Mouse (Mus musculus) kidney, embryonic 15.5 days (tissue): Measurements from ENCODE around the gene Pla2r1. TPM values are rescaled to one million over a fixed set of nuclear protein-coding genes. Genes with fewer than 3 reads are reported as not detected.

Source experiments
- ATAC-seq: fragments of 200-750 bp; cut with Nextera tagmentation; replicated peaks from 2 replicates; pipeline ENCODE4 v1.8.0; 2017; ENCODE audit warnings: moderate TSS enrichment; ENCODE audit not compliant: low FRiP score
- H3K27ac ChIP-seq: fragments of 300-500 bp; sonication (generic); 2 replicates; pipeline ENCODE4 v1.5.1; 2015; ENCODE audit warnings: mild to moderate bottlenecking, inconsistent platforms
- H3K27me3 ChIP-seq: fragments of 300-500 bp; sonication (generic); 2 replicates; pipeline ENCODE4 v1.6.1; 2015; ENCODE audit warnings: inconsistent platforms
- H3K36me3 ChIP-seq: fragments of 300-500 bp; sonication (generic); 2 replicates; pipeline ENCODE4 v1.6.1; 2015; ENCODE audit warnings: inconsistent platforms
- H3K4me1 ChIP-seq: fragments of 300-500 bp; sonication (generic); 2 replicates; pipeline ENCODE4 v1.6.1; 2015; ENCODE audit warnings: inconsistent platforms
- H3K4me2 ChIP-seq: fragments of 300-500 bp; sonication (generic); 2 replicates; pipeline ENCODE4 v1.6.1; 2015; ENCODE audit warnings: moderate library complexity, mild to moderate bottlenecking, inconsistent platforms
- H3K4me3 ChIP-seq: fragments of 300-500 bp; sonication (generic); replicated peaks from 2 replicates; pipeline ENCODE4 v1.5.1; 2015; ENCODE audit warnings: mild to moderate bottlenecking, inconsistent platforms
- H3K9ac ChIP-seq: fragments of 300-500 bp; sonication (generic); 2 replicates; pipeline ENCODE4 v1.6.1; 2015; ENCODE audit warnings: mild to moderate bottlenecking, inconsistent platforms
- H3K9me3 ChIP-seq: fragments of 300-500 bp; sonication (generic); replicated peaks from 2 replicates; pipeline ENCODE4 v1.6.1; 2016; ENCODE audit warnings: inconsistent platforms
- WGBS: fragments of 180-500 bp; shearing (Covaris S2); methylation state at CpG from one replicate; pipeline ENCODE4 v1.1.7; 2015; ENCODE audit warnings: mixed read lengths; 5-methylcytosine and 5-hydroxymethylcytosine counted together
- polyA plus RNA-seq: library from polyadenylated mRNA; unstranded; fragments of >200 nt; fragmentation: Nextera tagmentation; extraction: Ambion mirVana; gene quantifications from 2 replicates; pipeline ENCODE4 v1.2.1, GENCODE M21; 2015

The Pla2r1 gene
- polyA plus RNA-seq, 1 experiment from 2014 or later = 4.0 TPM

GRCm38 (mm10) chr2:60418075-60418474, 135.0 kb downstream of the Pla2r1 start:
- ATAC-seq = peak; percentile 86
- Histone ChIP-seq H3K4me2 (no peak overlapping the region), H3K9ac (no peak overlapping the region), H3K36me3 (no peaks in the 10 kb centered on the region), H3K9me3 (no peaks in the 10 kb centered on the region), H3K27me3 (no peaks in the 10 kb centered on the region), H3K4me3 (no peak overlapping the region), H3K27ac (no peak overlapping the region), H3K4me1 (peaks cover 7% of the 10 kb centered on the region)
- WGBS = 10% methylated on average over 6 of the region's 6 CpGs

- 35% methylated on average over 8 of the region's 8 CpGs for WGBS
- no peak overlapping the region for H3K4me3 ChIP-seq
- 0 out of 2 replicates have a peak overlapping the region, but pooled peaks have one; percentile 32 for H3K27ac ChIP-seq
- no peaks in the 10 kb centered on the region for H3K27me3 ChIP-seq
- no peak overlapping the region for H3K9ac ChIP-seq
- ATAC-seq = peak; percentile 73
- H3K4me2 ChIP-seq = no peak overlapping the region
- no peaks in the 10 kb centered on the region for H3K36me3 ChIP-seq
- H3K9me3 ChIP-seq = no peaks in the 10 kb centered on the region
- H3K4me1 ChIP-seq = peaks cover 21% of the 10 kb centered on the region
Observed at GRCm38 (mm10) chr2:60414334-60414733, 138.8 kb downstream of the Pla2r1 start.

GRCm38 (mm10) chr2:60413006-60413650, 140.0 kb downstream of the Pla2r1 start:
- Histone ChIP-seq H3K36me3 (no peaks in the 10 kb centered on the region), H3K4me3 (no peak overlapping the region), H3K27ac (no peak overlapping the region), H3K9ac (no peak overlapping the region), H3K4me2 (no peak overlapping the region), H3K4me1 (peaks cover 26% of the 10 kb centered on the region), H3K27me3 (no peaks in the 10 kb centered on the region), H3K9me3 (no peaks in the 10 kb centered on the region)
- 72% methylated on average over 18 of the region's 18 CpGs for WGBS
- ATAC-seq = no peak

- Histone ChIP-seq H3K27me3 (no peaks in the 10 kb centered on the region), H3K4me1 (peaks cover 26% of the 10 kb centered on the region), H3K36me3 (no peaks in the 10 kb centered on the region), H3K9me3 (no peaks in the 10 kb centered on the region), H3K9ac (no peak overlapping the region), H3K4me3 (no peak overlapping the region), H3K4me2 (no peak overlapping the region), H3K27ac (no peak overlapping the region)
- ATAC-seq = no peak
- 85% methylated on average over 7 of the region's 7 CpGs for WGBS
Observed at GRCm38 (mm10) chr2:60411181-60411580, 141.9 kb downstream of the Pla2r1 start.

GRCm38 (mm10) chr2:60409989-60410763, 142.9 kb downstream of the Pla2r1 start:
- 52% methylated on average over 11 of the region's 11 CpGs for WGBS
- no peak overlapping the region; the same call in 1 of the 2 replicates for H3K27ac ChIP-seq
- H3K4me3 ChIP-seq = no peak overlapping the region
- no peak overlapping the region for H3K9ac ChIP-seq
- H3K4me1 ChIP-seq = peaks cover 26% of the 10 kb centered on the region
- H3K4me2 ChIP-seq = no peak overlapping the region
- no peaks in the 10 kb centered on the region for H3K36me3 ChIP-seq
- H3K27me3 ChIP-seq = no peaks in the 10 kb centered on the region
- H3K9me3 ChIP-seq = no peaks in the 10 kb centered on the region
- no peak for ATAC-seq

GRCm38 (mm10) chr2:60409194-60409593, 143.9 kb downstream of the Pla2r1 start:
- H3K4me3 ChIP-seq = no peak overlapping the region
- H3K27ac ChIP-seq = no peak overlapping the region
- H3K27me3 ChIP-seq = no peaks in the 10 kb centered on the region
- H3K9ac ChIP-seq = no peak overlapping the region
- H3K4me1 ChIP-seq = peaks cover 20% of the 10 kb centered on the region
- no peaks in the 10 kb centered on the region for H3K36me3 ChIP-seq
- no peak; the same call in 1 of the 2 replicates for ATAC-seq
- 23% methylated on average over 6 of the region's 6 CpGs for WGBS
- no peaks in the 10 kb centered on the region for H3K9me3 ChIP-seq
- no peak overlapping the region for H3K4me2 ChIP-seq

GRCm38 (mm10) chr2:60407387-60407786, 145.7 kb downstream of the Pla2r1 start:
- WGBS = 89% methylated on average over 2 of the region's 2 CpGs
- H3K9me3 ChIP-seq = no peaks in the 10 kb centered on the region
- H3K27me3 ChIP-seq = no peaks in the 10 kb centered on the region
- no peak overlapping the region for H3K9ac ChIP-seq
- H3K4me1 ChIP-seq = peaks cover 18% of the 10 kb centered on the region
- no peak for ATAC-seq
- no peak overlapping the region for H3K27ac ChIP-seq
- H3K36me3 ChIP-seq = no peaks in the 10 kb centered on the region
- H3K4me2 ChIP-seq = no peak overlapping the region
- no peak overlapping the region for H3K4me3 ChIP-seq

GRCm38 (mm10) chr2:60405431-60405830, 147.7 kb downstream of the Pla2r1 start:
- no peak overlapping the region for H3K4me3 ChIP-seq
- H3K9me3 ChIP-seq = no peaks in the 10 kb centered on the region
- H3K27me3 ChIP-seq = no peaks in the 10 kb centered on the region
- no peak overlapping the region for H3K27ac ChIP-seq
- WGBS = 91% methylated on average over 5 of the region's 5 CpGs
- peaks cover 14% of the 10 kb centered on the region for H3K4me1 ChIP-seq
- H3K4me2 ChIP-seq = no peak overlapping the region
- no peaks in the 10 kb centered on the region for H3K36me3 ChIP-seq
- ATAC-seq = no peak
- H3K9ac ChIP-seq = no peak overlapping the region

GRCm38 (mm10) chr2:60404763-60405162, 148.3 kb downstream of the Pla2r1 start:
- Histone ChIP-seq H3K27ac (no peak overlapping the region), H3K4me1 (peaks cover 7% of the 10 kb centered on the region), H3K9ac (no peak overlapping the region), H3K36me3 (no peaks in the 10 kb centered on the region), H3K4me2 (no peak overlapping the region), H3K4me3 (no peak overlapping the region), H3K9me3 (no peaks in the 10 kb centered on the region), H3K27me3 (no peaks in the 10 kb centered on the region)
- 93% methylated on average over 7 of the region's 7 CpGs for WGBS
- no peak for ATAC-seq

- Histone ChIP-seq H3K4me1 (no peaks in the 10 kb centered on the region), H3K9ac (no peak overlapping the region), H3K27me3 (no peaks in the 10 kb centered on the region), H3K27ac (no peak overlapping the region), H3K4me2 (no peak overlapping the region), H3K9me3 (peaks cover 5% of the 10 kb centered on the region; the same call in 1 of the 2 replicates), H3K36me3 (no peaks in the 10 kb centered on the region), H3K4me3 (no peak overlapping the region)
- WGBS = 73% methylated on average over 5 of the region's 5 CpGs
- no peak for ATAC-seq
Observed at GRCm38 (mm10) chr2:60401694-60402093, 151.4 kb downstream of the Pla2r1 start.

GRCm38 (mm10) chr2:60393786-60394185, 159.3 kb downstream of the Pla2r1 start:
- ATAC-seq = no peak
- H3K27me3 ChIP-seq = no peaks in the 10 kb centered on the region
- H3K4me1 ChIP-seq = no peaks in the 10 kb centered on the region
- peaks cover under 1% of the 10 kb centered on the region; the same call in 1 of the 2 replicates for H3K9me3 ChIP-seq
- H3K4me3 ChIP-seq = no peak overlapping the region
- H3K4me2 ChIP-seq = no peak overlapping the region
- no peak overlapping the region for H3K27ac ChIP-seq
- H3K9ac ChIP-seq = no peak overlapping the region
- H3K36me3 ChIP-seq = no peaks in the 10 kb centered on the region
- WGBS = 62% methylated on average over 6 of the region's 6 CpGs

GRCm38 (mm10) chr2:60392286-60392685, 160.8 kb downstream of the Pla2r1 start:
- WGBS = 65% methylated on average over 4 of the region's 4 CpGs
- Histone ChIP-seq H3K4me1 (no peaks in the 10 kb centered on the region), H3K9ac (no peak overlapping the region), H3K4me3 (no peak overlapping the region), H3K4me2 (no peak overlapping the region), H3K9me3 (no peaks in the 10 kb centered on the region), H3K36me3 (no peaks in the 10 kb centered on the region), H3K27ac (no peak overlapping the region), H3K27me3 (no peaks in the 10 kb centered on the region)
- no peak for ATAC-seq
